Mouse (Mus musculus) thymus, adult 2 months (tissue): ENCODE measurements around the gene Nupl2. TPM values are rescaled to one million over a fixed set of nuclear protein-coding genes. Genes with fewer than 3 reads are reported as not detected.

ENCODE experiments used
- DNase-seq: peaks from one replicate; pipeline ENCODE4 v3.0.0; 2021
- H3K27ac ChIP-seq: fragments of 200-500 bp; 2 replicates; pipeline ENCODE4 v1.5.1; 2012; ENCODE audit warnings: low read length, control low read depth; ENCODE audit not compliant: control insufficient read depth, insufficient read depth
- H3K27me3 ChIP-seq: fragments of 200-500 bp; 2 replicates; pipeline ENCODE4 v1.6.1; 2012; ENCODE audit warnings: mild to moderate bottlenecking, low read length, moderate library complexity, mixed read lengths; ENCODE audit not compliant: control insufficient read depth, insufficient read depth
- H3K36me3 ChIP-seq: fragments of 200-500 bp; 2 replicates; pipeline ENCODE4 v1.6.1; 2012; ENCODE audit warnings: mild to moderate bottlenecking, low read length, moderate library complexity; ENCODE audit not compliant: control insufficient read depth, insufficient read depth
- H3K4me1 ChIP-seq: fragments of 200-500 bp; replicated peaks from 2 replicates; pipeline ENCODE4 v1.6.1; 2012; ENCODE audit warnings: low read length; ENCODE audit not compliant: control insufficient read depth, insufficient read depth
- H3K4me3 ChIP-seq: fragments of 200-500 bp; 2 replicates; pipeline ENCODE4 v1.5.1; 2012; ENCODE audit warnings: mild to moderate bottlenecking, low read length, control low read depth, moderate library complexity; ENCODE audit not compliant: control insufficient read depth, insufficient read depth
- CTCF ChIP-seq: fragments of 200-500 bp; IDR thresholded peaks from 2 replicates; pipeline ENCODE4 v1.5.1; 2012; ENCODE audit warnings: mild to moderate bottlenecking, control low read depth, low read length, moderate library complexity, borderline replicate concordance; ENCODE audit not compliant: control insufficient read depth, poor library complexity, insufficient read depth; ENCODE audit errors: extremely low read depth
- POLR2A ChIP-seq: fragments of 200-500 bp; IDR thresholded peaks from 2 replicates; pipeline ENCODE4 v1.6.1; 2012; ENCODE audit warnings: mild to moderate bottlenecking, low read length, control low read depth, moderate library complexity; ENCODE audit not compliant: control insufficient read depth, poor library complexity, insufficient read depth; ENCODE audit errors: extremely low read depth
- WGBS: fragments of 180-500 bp; shearing (Covaris S2); methylation state at CpG from one replicate; pipeline ENCODE4 v1.1.7; 2018; 5-methylcytosine and 5-hydroxymethylcytosine counted together
- polyA plus RNA-seq: library from polyadenylated mRNA; depleted of rRNA; stranded (reverse); fragments of >200 nt; gene quantifications from 2 replicates; pipeline ENCODE4 v1.2.3, GENCODE M21; 2012

Nupl2 gene
- polyA plus RNA-seq, 1 experiment = 6.0 TPM

GRCm38 (mm10) chr5:24181514-24182295, 16.9 kb downstream of the Nupl2 start:
- H3K4me3 ChIP-seq = no peak overlapping the region
- no peaks in the 10 kb centered on the region for H3K27me3 ChIP-seq
- no peak overlapping the region; the same call in 1 of the 2 replicates for H3K27ac ChIP-seq
- H3K36me3 ChIP-seq = peaks cover 6% of the 10 kb centered on the region
- 95% methylated on average over 16 of the region's 16 CpGs for WGBS
- TF ChIP-seq CTCF = no peak
- no peak for TF ChIP-seq POLR2A
- no peak for DNase-seq
- no peaks in the 10 kb centered on the region for H3K4me1 ChIP-seq

- no peak for TF ChIP-seq POLR2A
- no peak for TF ChIP-seq CTCF
- 97% methylated on average over 9 of the region's 9 CpGs for WGBS
- Histone ChIP-seq H3K27me3 (no peaks in the 10 kb centered on the region), H3K4me3 (no peak overlapping the region), H3K4me1 (no peaks in the 10 kb centered on the region), H3K27ac (no peak overlapping the region), H3K36me3 (peaks cover 6% of the 10 kb centered on the region)
- no peak for DNase-seq
Observed at GRCm38 (mm10) chr5:24182296-24182734, 17.6 kb downstream of the Nupl2 start.

GRCm38 (mm10) chr5:24183096-24183495, 18.3 kb downstream of the Nupl2 start:
- no peaks in the 10 kb centered on the region for H3K4me1 ChIP-seq
- no peak overlapping the region for H3K4me3 ChIP-seq
- TF ChIP-seq CTCF = no peak
- TF ChIP-seq POLR2A = no peak
- H3K36me3 ChIP-seq = peaks cover 6% of the 10 kb centered on the region
- DNase-seq = no peak
- H3K27me3 ChIP-seq = no peaks in the 10 kb centered on the region
- no peak overlapping the region for H3K27ac ChIP-seq
- 95% methylated on average over 6 of the region's 6 CpGs for WGBS

DNA sequence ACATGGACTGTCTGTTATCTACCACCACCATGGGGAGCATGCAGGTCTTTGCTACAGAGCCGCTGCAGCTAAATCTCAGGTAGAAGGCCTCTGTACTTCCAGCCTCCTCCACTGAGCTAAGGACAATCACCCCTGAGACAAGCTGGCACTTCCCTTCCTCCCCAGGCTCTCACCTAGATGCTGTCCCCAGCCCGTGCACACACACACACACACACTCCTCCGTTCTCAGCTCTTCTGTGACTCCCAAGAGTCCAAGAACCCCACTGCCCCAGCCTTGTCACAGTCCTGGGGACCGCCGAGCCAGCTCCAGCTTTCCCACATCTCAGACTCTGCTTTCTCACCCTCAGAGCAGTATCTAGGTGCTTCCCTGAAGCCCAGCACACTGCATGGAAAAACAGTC, 19.2 kb downstream of the Nupl2 start:
- WGBS = 97% methylated on average over 5 of the region's 5 CpGs
- TF ChIP-seq CTCF (no peak), POLR2A (no peak)

GRCm38 (mm10) chr5:24188476-24188875, 23.7 kb downstream of the Nupl2 start:
- H3K36me3 ChIP-seq = no peaks in the 10 kb centered on the region
- WGBS = 71% methylated on average over 4 of the region's 4 CpGs
- no peak for DNase-seq
- no peaks in the 10 kb centered on the region for H3K27me3 ChIP-seq
- no peak overlapping the region for H3K4me3 ChIP-seq
- H3K27ac ChIP-seq = no peak overlapping the region
- H3K4me1 ChIP-seq = no peaks in the 10 kb centered on the region
- TF ChIP-seq POLR2A (no peak), CTCF (no peak)

More for the DNA sequence above, 19.2 kb downstream of the Nupl2 start:
- Histone ChIP-seq H3K36me3 (peaks cover 6% of the 10 kb centered on the region), H3K4me3 (no peak overlapping the region), H3K27me3 (no peaks in the 10 kb centered on the region), H3K27ac (no peak overlapping the region), H3K4me1 (no peaks in the 10 kb centered on the region)
- DNase-seq = no peak

DNA sequence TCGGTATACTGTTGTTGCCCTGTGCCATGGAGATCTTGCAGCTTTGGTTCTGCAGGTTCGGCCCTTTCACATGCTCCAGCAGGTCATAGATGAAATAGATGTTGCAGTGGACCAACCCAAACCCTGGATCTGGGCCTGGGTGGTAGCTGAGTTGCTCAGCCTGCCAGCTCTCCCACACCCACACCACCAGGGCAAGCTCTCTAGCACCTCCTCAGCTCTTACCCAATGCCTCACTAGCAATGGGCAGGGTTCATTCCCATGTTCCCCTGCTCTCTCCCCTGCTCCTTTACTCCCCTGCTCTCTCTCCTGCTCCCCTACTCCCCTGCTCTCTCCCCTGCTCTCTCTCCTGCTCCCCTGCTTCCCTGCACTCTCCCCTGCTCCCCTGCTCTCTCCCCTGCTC, 27.1 kb downstream of the Nupl2 start:
- Histone ChIP-seq H3K36me3 (no peaks in the 10 kb centered on the region), H3K4me3 (no peak overlapping the region), H3K4me1 (no peaks in the 10 kb centered on the region), H3K27me3 (no peaks in the 10 kb centered on the region), H3K27ac (no peak overlapping the region)
- no peak for DNase-seq
- TF ChIP-seq CTCF = no peak
- no peak for TF ChIP-seq POLR2A
- 95% methylated on average over 2 of the region's 2 CpGs for WGBS
